Mouse (Mus musculus): ENCODE data around the gene Parvb. TPM values are rescaled to one million over a fixed set of nuclear protein-coding genes. Genes with fewer than 3 reads are reported as not detected.
A peak's percentile ranks its signal among the peaks of the same experiment; 100 is the strongest.

Parvb gene
- polyA plus RNA-seq, 1 experiment from 2014 or later: 2.5 TPM

- H3K27ac ChIP-seq (ENCODE audit: low read depth, low read length): 0 out of 2 replicates have a peak overlapping the region, but pooled peaks have one; percentile 9
- 51% methylated on average over 10 of the region's 10 CpGs for WGBS
- H3K4me3 ChIP-seq (ENCODE audit: low read depth, low read length): no peak overlapping the region
- H3K27me3 ChIP-seq (replicated peaks; ENCODE audit: control insufficient read depth, insufficient read depth, low read length): no peaks in the 10 kb centered on the region
- H3K4me1 ChIP-seq (ENCODE audit: control insufficient read depth, insufficient read depth, low read length): peaks cover 10% of the 10 kb centered on the region
- no peak overlapping the region for H3K9ac ChIP-seq (ENCODE audit: low read length)
- H3K9me3 ChIP-seq (replicated peaks; ENCODE audit: control insufficient read depth, low read length): no peaks in the 10 kb centered on the region
- DNase-seq (ENCODE audit: low spot score): no peak
- ATAC-seq: no peak
- H3K36me3 ChIP-seq (ENCODE audit: control insufficient read depth, insufficient read depth, low read length): no peaks in the 10 kb centered on the region
- H3K4me2 ChIP-seq (ENCODE audit: low read length): no peak overlapping the region
Measured at GRCm38 (mm10) chr15:84224779-84225178, 7.1 kb upstream of the Parvb start.

GRCm38 (mm10) chr15:84226918-84227317, 4.9 kb upstream of the Parvb start:
- no peaks in the 10 kb centered on the region for H3K9me3 ChIP-seq (replicated peaks; ENCODE audit: control insufficient read depth, low read length)
- 49% methylated on average over 15 of the region's 15 CpGs for WGBS
- no peaks in the 10 kb centered on the region for H3K36me3 ChIP-seq (ENCODE audit: control insufficient read depth, insufficient read depth, low read length)
- no peaks in the 10 kb centered on the region for H3K27me3 ChIP-seq (replicated peaks; ENCODE audit: control insufficient read depth, insufficient read depth, low read length)
- peak overlapping the region; percentile 75; the same call in 1 of the 2 replicates for H3K27ac ChIP-seq (ENCODE audit: low read depth, low read length)
- peaks cover 22% of the 10 kb centered on the region for H3K4me1 ChIP-seq (ENCODE audit: control insufficient read depth, insufficient read depth, low read length)
- no peak overlapping the region for H3K9ac ChIP-seq (ENCODE audit: low read length)
- H3K4me2 ChIP-seq (ENCODE audit: low read length): no peak overlapping the region
- no peak overlapping the region for H3K4me3 ChIP-seq (ENCODE audit: low read depth, low read length)
- peak; percentile 63 for ATAC-seq
- DNase-seq (ENCODE audit: low spot score): peak; percentile 83

- peak overlapping the region; percentile 66 for H3K9ac ChIP-seq (ENCODE audit: low read length)
- peak overlapping the region; percentile 77 for H3K27ac ChIP-seq (ENCODE audit: low read depth, low read length)
- H3K4me1 ChIP-seq (ENCODE audit: control insufficient read depth, insufficient read depth, low read length): peaks cover 23% of the 10 kb centered on the region
- H3K36me3 ChIP-seq (ENCODE audit: control insufficient read depth, insufficient read depth, low read length): no peaks in the 10 kb centered on the region
- ATAC-seq: no peak
- no peak for DNase-seq (ENCODE audit: low spot score)
- H3K4me3 ChIP-seq (ENCODE audit: low read depth, low read length): no peak overlapping the region
- no peaks in the 10 kb centered on the region for H3K27me3 ChIP-seq (replicated peaks; ENCODE audit: control insufficient read depth, insufficient read depth, low read length)
- no peaks in the 10 kb centered on the region for H3K9me3 ChIP-seq (replicated peaks; ENCODE audit: control insufficient read depth, low read length)
- WGBS: 15% methylated on average over 5 of the region's 5 CpGs
- peak overlapping the region; percentile 96 for H3K4me2 ChIP-seq (ENCODE audit: low read length)
Measured at GRCm38 (mm10) chr15:84230661-84231060, 1.2 kb upstream of the Parvb start.

DNA sequence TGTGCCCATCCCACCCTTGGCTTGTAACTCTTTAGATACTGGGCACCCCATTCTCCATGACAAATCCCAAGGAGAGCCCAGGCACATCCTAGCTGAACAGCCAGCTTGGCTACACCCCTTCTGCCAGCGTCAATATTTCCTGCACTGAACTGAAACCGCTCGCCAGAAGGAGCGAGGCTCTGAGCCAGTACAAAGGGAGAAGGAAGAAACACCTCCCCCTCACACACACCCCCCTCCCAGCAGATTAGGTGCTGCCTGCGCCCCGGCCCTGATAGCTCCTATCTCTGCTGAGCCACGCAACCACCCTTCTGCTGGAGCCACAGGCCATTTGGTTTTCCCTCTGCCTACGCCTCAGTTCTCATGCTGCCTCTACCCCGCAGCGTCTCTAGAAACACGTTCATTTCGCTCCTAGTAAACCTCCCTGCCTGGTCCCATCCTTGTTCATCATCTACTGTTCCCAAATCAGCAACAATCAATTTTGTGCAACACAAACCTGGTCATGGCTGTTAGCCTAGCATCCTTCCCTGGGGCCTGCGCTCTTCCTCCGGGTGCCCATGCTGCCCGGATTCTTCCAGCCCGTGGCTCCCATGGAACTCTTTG, 630 bp upstream of the Parvb start:
- WGBS: 6% methylated on average over 16 of the region's 16 CpGs
- H3K4me1 ChIP-seq (ENCODE audit: control insufficient read depth, insufficient read depth, low read length): peaks cover 20% of the 10 kb centered on the region
- peak; percentile 73 for DNase-seq (ENCODE audit: low spot score)
- peak overlapping the region; percentile 96 for H3K4me2 ChIP-seq (ENCODE audit: low read length)
- peak overlapping the region; percentile 77 for H3K27ac ChIP-seq (ENCODE audit: low read depth, low read length)
- H3K4me3 ChIP-seq (ENCODE audit: low read depth, low read length): peak overlapping the region; percentile 41
- H3K9me3 ChIP-seq (replicated peaks; ENCODE audit: control insufficient read depth, low read length): no peaks in the 10 kb centered on the region
- peak overlapping the region; percentile 66 for H3K9ac ChIP-seq (ENCODE audit: low read length)
- no peaks in the 10 kb centered on the region for H3K27me3 ChIP-seq (replicated peaks; ENCODE audit: control insufficient read depth, insufficient read depth, low read length)
- no peaks in the 10 kb centered on the region for H3K36me3 ChIP-seq (ENCODE audit: control insufficient read depth, insufficient read depth, low read length)
- peak; percentile 64 for ATAC-seq

DNA sequence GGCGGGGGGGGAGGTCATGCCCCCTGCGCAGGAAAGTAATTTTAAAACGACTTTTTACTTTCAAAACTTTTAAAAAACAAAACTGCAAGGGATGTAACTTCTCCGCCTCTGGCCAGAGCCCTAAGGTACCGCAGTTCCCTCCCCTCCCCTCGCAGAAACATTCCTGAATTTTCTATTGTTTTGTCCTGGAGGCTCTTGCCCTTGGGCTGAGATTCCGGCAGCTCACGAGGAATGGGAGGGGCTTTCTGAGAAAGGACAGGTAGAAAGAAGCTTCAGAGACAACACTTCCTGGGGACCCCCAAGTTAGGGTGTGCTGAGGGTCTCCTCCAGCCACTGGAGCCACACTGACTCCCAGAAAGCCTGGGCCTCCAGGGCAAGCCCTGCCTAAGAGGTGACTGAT, 766 bp downstream of the Parvb start:
- no peak for DNase-seq (ENCODE audit: low spot score)
- Histone ChIP-seq H3K27ac (ENCODE audit: low read depth, low read length) (no peak overlapping the region), H3K36me3 (ENCODE audit: control insufficient read depth, insufficient read depth, low read length) (no peaks in the 10 kb centered on the region), H3K4me1 (ENCODE audit: control insufficient read depth, insufficient read depth, low read length) (peaks cover 15% of the 10 kb centered on the region), H3K4me3 (ENCODE audit: low read depth, low read length) (0 out of 2 replicates have a peak overlapping the region, but pooled peaks have one; percentile 41), H3K9ac (ENCODE audit: low read length) (no peak overlapping the region), H3K27me3 (replicated peaks; ENCODE audit: control insufficient read depth, insufficient read depth, low read length) (no peaks in the 10 kb centered on the region), H3K4me2 (ENCODE audit: low read length) (peak overlapping the region; percentile 96), H3K9me3 (replicated peaks; ENCODE audit: control insufficient read depth, low read length) (no peaks in the 10 kb centered on the region)
- 13% methylated on average over 8 of the region's 8 CpGs for WGBS
- ATAC-seq: no peak

DNA sequence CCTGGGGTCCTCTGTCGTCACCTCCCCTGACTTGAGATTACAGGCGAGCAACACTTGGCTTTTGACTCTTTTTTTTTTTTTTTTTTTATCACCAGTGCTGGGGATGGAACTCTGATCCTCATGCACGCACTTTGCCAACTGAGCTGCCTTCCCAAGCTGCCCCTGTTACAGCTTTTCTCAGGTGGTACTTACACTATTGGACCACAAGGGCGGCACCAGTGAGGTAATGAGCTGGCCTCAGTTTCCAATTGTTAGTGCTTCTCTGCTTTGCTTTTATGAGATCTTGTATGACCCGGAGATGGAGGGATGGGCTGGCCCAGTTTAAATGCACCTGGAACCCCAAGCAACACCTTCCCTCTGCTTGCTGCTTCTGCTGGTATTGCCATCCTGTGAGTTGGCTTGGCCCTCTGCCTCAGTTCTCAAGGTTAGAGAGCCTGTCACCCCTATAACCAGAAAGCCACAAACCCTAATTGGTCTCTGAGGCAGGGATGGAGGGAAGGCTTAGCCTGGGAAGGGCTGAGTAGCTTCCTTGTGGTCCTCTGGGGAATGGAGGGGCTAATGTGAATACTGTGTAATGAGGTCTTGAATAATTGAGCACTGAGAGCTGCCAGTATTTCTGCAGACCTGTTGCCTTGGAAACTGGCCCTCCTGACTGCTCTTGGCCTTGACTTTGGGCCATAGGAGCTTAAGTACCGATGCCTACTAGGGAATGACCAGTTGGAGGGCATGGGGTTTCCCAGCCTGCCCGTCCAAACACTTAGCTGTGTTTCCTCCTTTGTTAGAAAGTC, 3.1 kb downstream of the Parvb start:
- no peak overlapping the region for H3K9ac ChIP-seq (ENCODE audit: low read length)
- ATAC-seq (no peak), DNase-seq (ENCODE audit: low spot score) (peak; percentile 54)
- no peak overlapping the region for H3K27ac ChIP-seq (ENCODE audit: low read depth, low read length)
- peaks cover 30% of the 10 kb centered on the region for H3K4me1 ChIP-seq (ENCODE audit: control insufficient read depth, insufficient read depth, low read length)
- no peaks in the 10 kb centered on the region for H3K36me3 ChIP-seq (ENCODE audit: control insufficient read depth, insufficient read depth, low read length)
- H3K27me3 ChIP-seq (replicated peaks; ENCODE audit: control insufficient read depth, insufficient read depth, low read length): no peaks in the 10 kb centered on the region
- no peaks in the 10 kb centered on the region for H3K9me3 ChIP-seq (replicated peaks; ENCODE audit: control insufficient read depth, low read length)
- H3K4me3 ChIP-seq (ENCODE audit: low read depth, low read length): no peak overlapping the region
- no peak overlapping the region for H3K4me2 ChIP-seq (ENCODE audit: low read length)
- 83% methylated on average over 7 of the region's 7 CpGs for WGBS

GRCm38 (mm10) chr15:84235646-84236045, 3.8 kb downstream of the Parvb start:
- no peak overlapping the region for H3K4me2 ChIP-seq (ENCODE audit: low read length)
- H3K9me3 ChIP-seq (replicated peaks; ENCODE audit: control insufficient read depth, low read length): no peaks in the 10 kb centered on the region
- DNase-seq (ENCODE audit: low spot score) (no peak), ATAC-seq (no peak)
- no peaks in the 10 kb centered on the region for H3K36me3 ChIP-seq (ENCODE audit: control insufficient read depth, insufficient read depth, low read length)
- H3K27me3 ChIP-seq (replicated peaks; ENCODE audit: control insufficient read depth, insufficient read depth, low read length): no peaks in the 10 kb centered on the region
- no peak overlapping the region for H3K4me3 ChIP-seq (ENCODE audit: low read depth, low read length)
- no peak overlapping the region for H3K9ac ChIP-seq (ENCODE audit: low read length)
- WGBS: 70% methylated on average over 7 of the region's 7 CpGs
- H3K4me1 ChIP-seq (ENCODE audit: control insufficient read depth, insufficient read depth, low read length): peaks cover 28% of the 10 kb centered on the region
- no peak overlapping the region for H3K27ac ChIP-seq (ENCODE audit: low read depth, low read length)

GRCm38 (mm10) chr15:84238552-84238951, 6.7 kb downstream of the Parvb start:
- H3K9me3 ChIP-seq (replicated peaks; ENCODE audit: control insufficient read depth, low read length): no peaks in the 10 kb centered on the region
- ATAC-seq (0 out of 2 replicates have a peak, but pooled peaks have one; percentile 29), DNase-seq (ENCODE audit: low spot score) (no peak)
- H3K4me3 ChIP-seq (ENCODE audit: low read depth, low read length): no peak overlapping the region
- H3K4me1 ChIP-seq (ENCODE audit: control insufficient read depth, insufficient read depth, low read length): peaks cover 14% of the 10 kb centered on the region; the same call in 1 of the 2 replicates
- H3K9ac ChIP-seq (ENCODE audit: low read length): no peak overlapping the region
- H3K27ac ChIP-seq (ENCODE audit: low read depth, low read length): no peak overlapping the region; the same call in 1 of the 2 replicates
- no peaks in the 10 kb centered on the region for H3K36me3 ChIP-seq (ENCODE audit: control insufficient read depth, insufficient read depth, low read length)
- WGBS: 14% methylated on average over 15 of the region's 15 CpGs
- peak overlapping the region; percentile 35 for H3K4me2 ChIP-seq (ENCODE audit: low read length)
- no peaks in the 10 kb centered on the region for H3K27me3 ChIP-seq (replicated peaks; ENCODE audit: control insufficient read depth, insufficient read depth, low read length)

GRCm38 (mm10) chr15:84238991-84239401, 7.2 kb downstream of the Parvb start:
- ATAC-seq (peak; percentile 61), DNase-seq (ENCODE audit: low spot score) (peak; percentile 74)
- no peaks in the 10 kb centered on the region for H3K9me3 ChIP-seq (replicated peaks; ENCODE audit: control insufficient read depth, low read length)
- no peak overlapping the region for H3K9ac ChIP-seq (ENCODE audit: low read length)
- H3K4me2 ChIP-seq (ENCODE audit: low read length): peak overlapping the region; percentile 35
- 12% methylated on average over 16 of the region's 16 CpGs for WGBS
- peaks cover 14% of the 10 kb centered on the region; the same call in 1 of the 2 replicates for H3K4me1 ChIP-seq (ENCODE audit: control insufficient read depth, insufficient read depth, low read length)
- H3K27me3 ChIP-seq (replicated peaks; ENCODE audit: control insufficient read depth, insufficient read depth, low read length): no peaks in the 10 kb centered on the region
- no peaks in the 10 kb centered on the region for H3K36me3 ChIP-seq (ENCODE audit: control insufficient read depth, insufficient read depth, low read length)
- H3K27ac ChIP-seq (ENCODE audit: low read depth, low read length): peak overlapping the region; percentile 48
- no peak overlapping the region for H3K4me3 ChIP-seq (ENCODE audit: low read depth, low read length)

Data from forebrain, embryonic 14.5 days (tissue).